Mouse (Mus musculus): ENCODE results near the gene Ube4b. TPM values are rescaled to one million over a fixed set of nuclear protein-coding genes. Genes with fewer than 3 reads are reported as not detected.
A peak's percentile ranks its signal among the peaks of the same experiment; 100 is the strongest.

Ube4b gene
- total and polyA plus RNA-seq, 3 experiments, result 28.4 to 104 (median 71.0) TPM

GRCm38 (mm10) chr4:149450636-149451035 is 24.1 kb upstream of the Ube4b start:
- DNase-seq (ENCODE audit: low read depth, low spot score), result no peak
- Histone ChIP-seq H3K27ac (ENCODE audit: control insufficient read depth, low read depth, low read length) (no peak overlapping the region), H3K9ac (ENCODE audit: control insufficient read depth, low read depth, low read length, poor library complexity, severe bottlenecking) (no peak overlapping the region), H3K4me1 (ENCODE audit: control insufficient read depth in 1 of 2, insufficient read depth in 2 of 2, low read length in 2 of 2) (peaks cover 0 to 5% of the 10 kb centered on the region in 2 experiments; a peak in 2 of 4 replicates), H3K9me3 (replicated peaks; ENCODE audit: insufficient read depth, low read length) (no peaks in the 10 kb centered on the region), H3K4me3 (ENCODE audit: control insufficient read depth in 1 of 2, insufficient read depth in 1 of 2, low read depth in 2 of 2, low read length in 2 of 2) (no peak overlapping the region), H3K79me2 (ENCODE audit: control insufficient read depth, insufficient read depth, low read length, poor library complexity) (no peaks in the 10 kb centered on the region), H3K27me3 (ENCODE audit: control insufficient read depth in 1 of 2, insufficient read depth in 2 of 2, low read length in 2 of 2) (no peaks in the 10 kb centered on the region), H3K36me3 (ENCODE audit: control insufficient read depth in 1 of 2, insufficient read depth in 2 of 2, low read length in 2 of 2) (peaks cover 0 to 7% of the 10 kb centered on the region in 2 experiments; a peak in 2 of 4 replicates)
- TF ChIP-seq EP300 (IDR thresholded peaks at IDR 0.05; ENCODE audit: low read depth in 1 of 2, low read length in 2 of 2), result no peak

GRCm38 (mm10) chr4:149446309-149446708 is 19.8 kb upstream of the Ube4b start:
- Histone ChIP-seq H3K9ac (ENCODE audit: control insufficient read depth, low read depth, low read length, poor library complexity, severe bottlenecking) (peak overlapping the region; percentile 64), H3K79me2 (ENCODE audit: control insufficient read depth, insufficient read depth, low read length, poor library complexity) (no peaks in the 10 kb centered on the region; the same call in 1 of the 2 replicates), H3K9me3 (replicated peaks; ENCODE audit: insufficient read depth, low read length) (no peaks in the 10 kb centered on the region), H3K27me3 (ENCODE audit: control insufficient read depth in 1 of 2, insufficient read depth in 2 of 2, low read length in 2 of 2) (no peaks in the 10 kb centered on the region), H3K27ac (ENCODE audit: control insufficient read depth, low read depth, low read length) (peak overlapping the region; percentile 67), H3K36me3 (ENCODE audit: control insufficient read depth in 1 of 2, insufficient read depth in 2 of 2, low read length in 2 of 2) (peaks cover 0 to 13% of the 10 kb centered on the region in 2 experiments; a peak in 2 of 4 replicates), H3K4me1 (ENCODE audit: control insufficient read depth in 1 of 2, insufficient read depth in 2 of 2, low read length in 2 of 2) (peaks cover 4 to 10% of the 10 kb centered on the region in 2 experiments; a peak in 3 of 4 replicates), H3K4me3 (ENCODE audit: control insufficient read depth in 1 of 2, insufficient read depth in 1 of 2, low read depth in 2 of 2, low read length in 2 of 2) (peak overlapping the region; percentile 52 to 67)
- no peak for DNase-seq (ENCODE audit: low read depth, low spot score)
- TF ChIP-seq GATA1 (IDR thresholded peaks at IDR 0.05; ENCODE audit: low read depth, low read length), result peak; percentile 48; the same call in 1 of the 2 replicates
- TF ChIP-seq UBTF (IDR thresholded peaks at IDR 0.05; ENCODE audit: borderline replicate concordance, insufficient read depth, low read depth, low read length), result no peak

- H3K4me1 ChIP-seq (ENCODE audit: control insufficient read depth in 1 of 2, insufficient read depth in 2 of 2, low read length in 2 of 2), result peaks cover 7 to 15% of the 10 kb centered on the region in 2 experiments; a peak in 3 of 4 replicates
- H3K9me3 ChIP-seq (replicated peaks; ENCODE audit: insufficient read depth, low read length), result no peaks in the 10 kb centered on the region
- peak; percentile 89 for DNase-seq (ENCODE audit: low read depth, low spot score)
- H3K4me3 ChIP-seq (ENCODE audit: control insufficient read depth in 1 of 2, insufficient read depth in 1 of 2, low read depth in 2 of 2, low read length in 2 of 2), result peak overlapping the region; percentile 52 to 67
- H3K27me3 ChIP-seq (ENCODE audit: control insufficient read depth in 1 of 2, insufficient read depth in 2 of 2, low read length in 2 of 2), result no peaks in the 10 kb centered on the region
- H3K79me2 ChIP-seq (ENCODE audit: control insufficient read depth, insufficient read depth, low read length, poor library complexity), result no peaks in the 10 kb centered on the region; the same call in 1 of the 2 replicates
- peaks cover 0 to 17% of the 10 kb centered on the region in 2 experiments; a peak in 2 of 4 replicates for H3K36me3 ChIP-seq (ENCODE audit: control insufficient read depth in 1 of 2, insufficient read depth in 2 of 2, low read length in 2 of 2)
- TF ChIP-seq HCFC1 (IDR thresholded peaks at IDR 0.05; ENCODE audit: low read depth, low read length), result no peak
- TF ChIP-seq POLR2A (IDR thresholded peaks at IDR 0.05; ENCODE audit: control insufficient read depth in 1 of 2, insufficient read depth in 1 of 2, low read depth in 1 of 2, low read length in 2 of 2, poor library complexity in 1 of 2), result peak in 1 of 2 experiments; percentile 44; a peak in 2 of 4 replicates
- no peak for TF ChIP-seq USF2 (IDR thresholded peaks at IDR 0.05; ENCODE audit: borderline replicate concordance in 1 of 2, insufficient read depth in 1 of 2, low read depth in 1 of 2, low read length in 2 of 2)
- no peak for TF ChIP-seq GATA1 (IDR thresholded peaks at IDR 0.05; ENCODE audit: low read depth, low read length)
- peak; percentile 68; the same call in 1 of the 2 replicates for TF ChIP-seq TBP (IDR thresholded peaks at IDR 0.05; ENCODE audit: low read depth, low read length)
- TF ChIP-seq MAZ (IDR thresholded peaks at IDR 0.05; ENCODE audit: low read depth, low read length), result no peak
- TF ChIP-seq GABPA (IDR thresholded peaks at IDR 0.05; ENCODE audit: low read depth, low read length), result no peak
- no peak for TF ChIP-seq ZMIZ1 (IDR thresholded peaks at IDR 0.05; ENCODE audit: low read depth, low read length)
- TF ChIP-seq CTCF (IDR thresholded peaks at IDR 0.05 in 2 of 3, conservative IDR thresholded peaks at IDR 0.05 in 1 of 3; ENCODE audit: control insufficient read depth in 1 of 3, insufficient read depth in 1 of 3, low read depth in 2 of 3, low read length in 3 of 3, poor library complexity in 1 of 3, severe bottlenecking in 1 of 3), result no peak
- TF ChIP-seq EP300 (IDR thresholded peaks at IDR 0.05; ENCODE audit: low read depth in 1 of 2, low read length in 2 of 2), result no peak
- TF ChIP-seq TCF12 (IDR thresholded peaks at IDR 0.05; ENCODE audit: low read depth, low read length), result no peak
- no peak for TF ChIP-seq ZKSCAN1 (IDR thresholded peaks at IDR 0.05; ENCODE audit: low read depth, low read length)
- 0 out of 2 replicates have a peak, but pooled peaks have one; percentile 17 for TF ChIP-seq ETS1 (IDR thresholded peaks at IDR 0.05; ENCODE audit: low read depth, low read length)
- TF ChIP-seq ELF1 (IDR thresholded peaks at IDR 0.05; ENCODE audit: low read depth, low read length), result peak; percentile 88
- no peak for TF ChIP-seq MYC (IDR thresholded peaks at IDR 0.05; ENCODE audit: low read depth, low read length)
- peak overlapping the region; percentile 68 for H3K27ac ChIP-seq (ENCODE audit: control insufficient read depth, low read depth, low read length)
- peak overlapping the region; percentile 64 for H3K9ac ChIP-seq (ENCODE audit: control insufficient read depth, low read depth, low read length, poor library complexity, severe bottlenecking)
Measured at GRCm38 (mm10) chr4:149445868-149446267, 19.3 kb upstream of the Ube4b start.

Measured in MEL (cell line).